Mouse (Mus musculus) heart, embryonic 14.5 days (tissue): Measurements from ENCODE around the gene Kmt2b. TPM values are rescaled to one million over a fixed set of nuclear protein-coding genes. Genes with fewer than 3 reads are reported as not detected.

Experiments used
- ATAC-seq: fragments of 200-750 bp; cut with Nextera tagmentation; 2 replicates; pipeline ENCODE4 v1.8.0; 2017; ENCODE audit warnings: low read depth, moderate TSS enrichment; ENCODE audit not compliant: insufficient number of reproducible peaks, insufficient read depth, low FRiP score
- H3K27ac ChIP-seq, 2 experiments: fragments of 200-500 bp in 1 of 2; fragments of 300-500 bp in 1 of 2; sonication (generic) in 1 of 2; replicated peaks in 1 of 2; 2 replicates each; pipeline ENCODE4 v1.5.1; 2012 to 2014; ENCODE audit warnings: low read depth in 2 of 2, low read length in 2 of 2, control low read depth in 1 of 2, mild to moderate bottlenecking in 1 of 2, mixed read lengths in 1 of 2; ENCODE audit not compliant: control insufficient read depth in 1 of 2, insufficient read depth in 1 of 2
- H3K27me3 ChIP-seq: fragments of 300-500 bp; sonication (generic); 2 replicates; pipeline ENCODE4 v1.6.1; 2014; ENCODE audit warnings: mild to moderate bottlenecking, low read length, control low read depth; ENCODE audit not compliant: control insufficient read depth, insufficient read depth
- H3K36me3 ChIP-seq: fragments of 300-500 bp; sonication (generic); 2 replicates; pipeline ENCODE4 v1.6.1; 2014; ENCODE audit warnings: mild to moderate bottlenecking, control low read depth, low read length, mixed read lengths; ENCODE audit not compliant: control insufficient read depth, insufficient read depth
- H3K4me1 ChIP-seq, 2 experiments: fragments of 200-500 bp in 1 of 2; fragments of 300-500 bp in 1 of 2; sonication (generic) in 1 of 2; 2 replicates each; pipeline ENCODE4 v1.6.1; 2012 to 2014; ENCODE audit warnings: low read length in 2 of 2, control low read depth in 1 of 2, mixed read lengths in 1 of 2; ENCODE audit not compliant: control insufficient read depth in 2 of 2, insufficient read depth in 2 of 2
- H3K4me2 ChIP-seq: fragments of 300-500 bp; sonication (generic); 2 replicates; pipeline ENCODE4 v1.6.1; 2014; ENCODE audit warnings: mild to moderate bottlenecking, low read length
- H3K4me3 ChIP-seq, 2 experiments: fragments of 200-500 bp in 1 of 2; fragments of 300-500 bp in 1 of 2; sonication (generic) in 1 of 2; 2 replicates each; pipeline ENCODE4 v1.5.1; 2012 to 2014; ENCODE audit warnings: low read length in 2 of 2, mild to moderate bottlenecking in 2 of 2, control low read depth in 1 of 2, low read depth in 1 of 2, moderate library complexity in 1 of 2; ENCODE audit not compliant: control insufficient read depth in 1 of 2, insufficient read depth in 1 of 2
- H3K9ac ChIP-seq: fragments of 300-500 bp; sonication (generic); 2 replicates; pipeline ENCODE4 v1.6.1; 2014; ENCODE audit warnings: mild to moderate bottlenecking, low read length
- H3K9me3 ChIP-seq: fragments of 300-500 bp; sonication (generic); 2 replicates; pipeline ENCODE4 v1.6.1; 2016; ENCODE audit warnings: low read length, control low read depth; ENCODE audit not compliant: control insufficient read depth
- WGBS: fragments of 180-500 bp; shearing (Covaris S2); extraction: QIAGEN DNeasy Blood & Tissue Kit; methylation state at CpG from one replicate; pipeline ENCODE4 v1.1.7; 2014; 5-methylcytosine and 5-hydroxymethylcytosine counted together
- polyA plus RNA-seq: library from polyadenylated mRNA; unstranded; fragments of >200 nt; fragmentation: Nextera tagmentation; extraction: Ambion mirVana; gene quantifications from 2 replicates; pipeline ENCODE4 v1.2.1, GENCODE M21; 2014

Kmt2b gene
- polyA plus RNA-seq, 1 experiment from 2014 or later: 9.7 TPM

DNA sequence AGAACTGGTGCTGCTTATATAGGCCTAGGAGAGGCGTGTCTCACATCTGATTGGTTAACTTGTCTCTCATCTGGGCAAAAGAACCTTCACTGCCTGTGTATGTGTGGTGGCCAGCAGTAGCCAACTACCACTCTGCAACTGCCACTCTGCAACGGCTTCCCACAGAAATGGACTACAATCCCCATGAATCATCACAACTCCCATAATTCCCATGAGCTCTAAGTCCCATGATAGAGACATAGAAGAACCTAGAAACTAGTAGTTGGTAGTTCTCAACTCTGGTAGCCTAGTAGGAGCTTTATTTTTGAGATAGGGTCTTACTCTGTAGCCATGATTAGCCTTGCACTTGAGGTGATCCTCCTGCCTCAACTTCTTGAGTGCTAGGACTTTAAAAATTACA, 38.6 kb downstream of the Kmt2b start:
- ATAC-seq: no peak
- Histone ChIP-seq H3K36me3 (peaks cover 45% of the 10 kb centered on the region), H3K27ac (no peak overlapping the region), H3K4me3 (no peak overlapping the region), H3K9ac (no peak overlapping the region), H3K4me2 (no peak overlapping the region), H3K4me1 (peaks cover 8 to 14% of the 10 kb centered on the region in 2 experiments), H3K27me3 (no peaks in the 10 kb centered on the region), H3K9me3 (no peaks in the 10 kb centered on the region)
- 95% methylated on average over 2 of the region's 2 CpGs for WGBS

DNA sequence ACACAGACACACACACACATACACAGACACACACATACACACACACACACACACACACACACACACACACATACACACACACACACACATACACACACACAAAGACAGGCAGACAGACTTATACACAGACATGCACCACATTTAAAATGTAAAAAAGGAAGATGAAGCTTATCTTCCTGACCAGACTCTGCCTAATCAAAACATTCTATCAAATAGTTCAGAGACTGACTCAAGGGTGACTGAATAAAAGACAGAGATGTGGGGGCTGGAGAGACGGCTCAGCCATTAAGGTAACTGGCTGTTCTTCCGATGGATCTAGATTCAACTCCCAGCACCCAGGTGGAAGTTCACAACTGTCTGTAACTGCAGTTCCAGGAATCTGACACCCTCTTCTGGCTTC, 44.2 kb downstream of the Kmt2b start:
- peaks cover 81% of the 10 kb centered on the region for H3K36me3 ChIP-seq

DNA sequence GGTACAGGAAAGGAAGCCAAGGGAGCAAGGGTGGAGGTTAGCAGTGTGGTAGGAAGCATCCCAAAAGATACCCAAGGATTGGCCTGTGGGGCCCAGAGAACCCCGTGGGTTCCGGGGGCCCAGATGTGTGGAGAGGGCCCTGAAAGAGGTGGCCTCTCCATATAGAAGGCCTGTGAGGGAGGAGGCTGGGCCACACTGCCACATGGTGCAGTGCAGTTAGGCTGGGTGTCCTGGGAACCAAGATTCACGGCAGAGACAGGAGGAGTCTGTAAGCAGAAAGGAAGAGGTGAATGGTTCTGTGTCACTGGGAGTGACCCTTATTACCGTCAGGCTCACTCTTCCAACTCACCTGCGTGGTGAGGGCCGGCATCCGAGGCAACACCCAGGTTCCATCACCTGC, 48.0 kb downstream of the Kmt2b start:
- Histone ChIP-seq H3K36me3 (peaks cover 55% of the 10 kb centered on the region), H3K9me3 (no peaks in the 10 kb centered on the region), H3K27ac (no peak overlapping the region), H3K4me1 (peaks cover 0 to 3% of the 10 kb centered on the region in 2 experiments; a peak in 1 of 4 replicates), H3K27me3 (no peaks in the 10 kb centered on the region), H3K4me2 (no peak overlapping the region), H3K4me3 (no peak overlapping the region), H3K9ac (no peak overlapping the region)
- 87% methylated on average over 7 of the region's 7 CpGs for WGBS
- no peak for ATAC-seq

More for the DNA sequence above, 44.2 kb downstream of the Kmt2b start:
- ATAC-seq: no peak
- Histone ChIP-seq H3K4me1 (no peaks in the 10 kb centered on the region), H3K27me3 (no peaks in the 10 kb centered on the region), H3K9me3 (no peaks in the 10 kb centered on the region), H3K27ac (no peak overlapping the region), H3K9ac (no peak overlapping the region), H3K4me2 (no peak overlapping the region), H3K4me3 (no peak overlapping the region)
- WGBS: 93% methylated on average over 2 of the region's 2 CpGs

DNA sequence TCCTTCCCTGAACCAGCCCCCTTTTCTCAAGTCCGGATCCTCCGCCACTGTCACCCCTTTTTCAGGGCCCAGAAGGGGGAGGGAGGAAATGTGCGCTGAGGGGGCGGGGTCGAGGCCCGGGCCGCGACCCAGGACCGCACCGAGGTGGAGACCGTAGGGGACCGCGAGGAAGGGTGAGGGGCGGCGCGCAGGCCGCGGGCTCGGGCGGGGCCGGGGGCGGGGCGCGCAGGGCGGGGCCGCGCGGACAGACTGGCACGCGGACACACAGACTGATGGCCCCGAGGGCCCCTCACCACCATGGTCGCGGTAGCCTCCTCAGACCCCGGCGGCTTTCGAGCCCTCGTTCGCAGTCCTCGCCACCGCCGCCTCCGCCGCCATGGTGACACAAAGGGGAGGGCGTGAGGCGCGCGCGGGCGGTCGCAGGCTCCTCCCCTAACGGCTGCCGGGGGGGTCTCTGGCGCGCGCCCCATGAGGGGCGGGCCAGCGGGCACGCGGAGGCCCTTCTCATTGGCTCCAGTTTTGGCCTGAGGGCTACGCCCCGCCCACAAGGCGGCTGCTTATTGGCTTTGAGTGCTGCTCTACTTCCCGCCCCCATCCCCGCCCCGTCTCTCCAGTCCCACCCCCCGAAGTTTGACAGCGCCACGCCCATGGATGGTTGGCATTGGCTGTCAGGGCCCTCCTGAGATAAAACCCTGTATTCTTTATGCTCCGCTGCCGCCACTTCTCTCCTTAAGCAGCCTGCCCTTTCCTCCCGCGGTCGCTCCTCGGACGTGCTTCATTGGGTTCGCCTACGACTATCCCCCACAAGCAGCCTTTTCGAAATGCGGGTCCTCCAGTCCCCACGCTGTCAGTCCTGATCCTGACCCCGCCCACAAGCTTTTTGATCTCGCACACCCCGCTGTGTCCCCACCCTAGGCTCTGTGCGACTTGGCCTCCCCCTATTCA, 53.6 kb downstream of the Kmt2b start, which contains the start of gene Arhgap33:
Gene Arhgap33, minus strand, starts transcription at position 428 of the 945 bp plus-strand sequence.
- WGBS: under 1% methylated on average over 60 of the region's 84 CpGs
- H3K9me3 ChIP-seq: no peaks in the 10 kb centered on the region
- peak within 1 kb of the TSS; percentile 81 for H3K9ac ChIP-seq
- no peaks in the 10 kb centered on the region for H3K27me3 ChIP-seq
- peaks cover 17 to 30% of the 10 kb centered on the region in 2 experiments for H3K4me1 ChIP-seq
- ATAC-seq: peak; percentile 96
- peak within 1 kb of the TSS; percentile 97 for H3K4me2 ChIP-seq
- peaks cover 38% of the 10 kb centered on the region for H3K36me3 ChIP-seq
- 0 out of 4 replicates have a peak within 1 kb of the TSS, but pooled peaks of 1 of the 2 experiments have one; percentile 47 for H3K27ac ChIP-seq
- H3K4me3 ChIP-seq: peak within 1 kb of the TSS; percentile 74 to 76

DNA sequence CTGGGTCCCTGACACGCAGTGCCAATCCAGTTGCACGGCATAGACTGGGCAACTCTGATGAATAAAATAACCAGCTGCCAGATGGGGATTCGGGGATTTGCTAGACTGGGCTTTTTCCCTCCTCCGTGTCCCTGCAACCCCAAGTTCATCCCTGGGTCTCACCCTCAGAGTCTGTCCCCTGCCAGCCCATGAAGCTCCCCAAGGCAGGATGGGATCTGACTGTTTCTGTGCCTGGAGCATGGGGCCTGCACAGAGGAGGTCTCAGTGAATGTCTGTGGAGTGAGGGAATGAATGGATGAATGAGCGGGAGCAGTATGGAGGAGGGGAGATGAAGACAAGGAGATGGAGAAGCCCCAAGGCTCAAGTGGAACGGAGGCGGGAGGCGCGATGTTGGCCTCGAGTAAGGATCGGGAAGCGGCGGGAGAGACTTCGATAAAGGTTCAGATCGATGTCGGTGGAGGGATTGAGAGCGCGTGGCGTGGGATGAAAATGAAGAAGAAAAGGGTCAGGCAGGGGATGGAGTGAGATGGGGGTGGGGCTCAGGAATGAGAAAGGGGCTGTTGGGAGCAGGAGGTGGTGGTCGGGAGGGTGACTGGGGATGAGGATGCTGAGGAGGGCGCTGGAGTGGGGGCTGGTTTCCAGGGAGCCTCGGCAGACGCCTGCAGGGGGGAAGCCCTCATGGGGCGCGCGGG, 54.4 kb downstream of the Kmt2b start:
- no peak overlapping the region for H3K27ac ChIP-seq

DNA sequence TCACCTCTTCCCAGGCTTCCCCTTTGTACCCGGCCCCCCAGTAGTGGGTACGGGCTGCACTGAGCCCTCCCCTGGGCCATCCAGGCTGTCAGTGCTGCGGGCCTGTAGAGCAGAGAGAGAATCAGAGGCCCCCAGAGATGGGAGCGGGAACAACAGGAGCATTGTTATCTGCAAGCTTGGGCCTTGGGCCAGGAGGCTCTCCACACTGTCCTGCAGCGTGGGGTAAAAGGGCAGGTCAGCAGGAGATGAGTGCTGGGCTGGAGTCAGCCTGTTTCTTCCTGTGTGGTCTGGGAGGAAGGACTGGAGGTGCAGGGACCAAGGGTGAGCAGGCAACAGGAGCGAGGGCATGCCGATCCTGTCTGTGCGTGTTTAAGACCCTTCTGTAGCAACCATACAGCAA, 55.6 kb downstream of the Kmt2b start:
- 23% methylated on average over 8 of the region's 8 CpGs for WGBS
- Histone ChIP-seq H3K4me3 (no peak overlapping the region), H3K27ac (no peak overlapping the region), H3K36me3 (peaks cover 45% of the 10 kb centered on the region), H3K27me3 (0 out of 2 replicates have a peak, but pooled peaks cover 2% of the 10 kb centered on the region), H3K4me2 (0 out of 2 replicates have a peak overlapping the region, but pooled peaks have one; percentile 8), H3K9me3 (no peaks in the 10 kb centered on the region), H3K4me1 (peaks cover 17 to 30% of the 10 kb centered on the region in 2 experiments), H3K9ac (peak overlapping the region; percentile 16; the same call in 1 of the 2 replicates)
- no peak for ATAC-seq

More for the DNA sequence above, 54.4 kb downstream of the Kmt2b start:
- ATAC-seq: no peak
- Histone ChIP-seq H3K4me3 (peak overlapping the region; percentile 74 to 75), H3K4me2 (peak overlapping the region; percentile 97), H3K9me3 (no peaks in the 10 kb centered on the region), H3K27me3 (no peaks in the 10 kb centered on the region), H3K9ac (peak overlapping the region; percentile 81), H3K4me1 (peaks cover 17 to 30% of the 10 kb centered on the region in 2 experiments), H3K36me3 (peaks cover 38% of the 10 kb centered on the region)
- WGBS: 11% methylated on average over 25 of the region's 26 CpGs

DNA sequence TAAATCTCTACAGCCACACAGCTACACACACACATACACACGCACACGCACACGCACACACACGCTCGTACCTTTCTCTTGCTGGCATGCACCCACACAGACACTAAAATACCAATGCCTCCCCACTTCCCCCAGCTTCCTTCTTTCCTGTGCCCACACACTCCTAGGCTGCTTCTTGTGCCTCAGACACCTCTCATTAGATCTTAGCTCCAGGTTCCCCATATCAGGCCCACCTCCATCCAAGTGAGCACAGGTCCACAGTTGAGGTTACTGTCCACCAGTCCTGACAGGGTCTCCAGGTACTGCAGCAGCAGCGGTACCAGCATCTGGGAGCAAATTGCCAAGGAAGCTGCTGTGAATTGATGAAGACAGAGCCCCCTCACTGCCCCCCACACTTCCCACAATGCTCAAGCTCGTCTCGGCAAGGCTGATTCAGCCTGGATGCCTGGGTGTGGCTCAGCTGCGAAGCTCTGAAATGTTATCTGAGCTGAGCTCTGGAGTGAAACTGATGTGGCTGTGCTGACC, 57.2 kb downstream of the Kmt2b start:
- ATAC-seq: no peak
- Histone ChIP-seq H3K27ac (no peak overlapping the region), H3K4me2 (no peak overlapping the region), H3K27me3 (0 out of 2 replicates have a peak, but pooled peaks cover 3% of the 10 kb centered on the region), H3K9ac (0 out of 2 replicates have a peak overlapping the region, but pooled peaks have one; percentile 8), H3K36me3 (peaks cover 60% of the 10 kb centered on the region), H3K9me3 (no peaks in the 10 kb centered on the region), H3K4me1 (peaks cover 17 to 30% of the 10 kb centered on the region in 2 experiments), H3K4me3 (no peak overlapping the region)
- WGBS: 77% methylated on average over 9 of the region's 9 CpGs
